Mouse (Mus musculus): ENCODE data around the gene Kcnd1.
A peak's percentile ranks its signal among the peaks of the same experiment; 100 is the strongest.

Kcnd1 gene

DNA sequence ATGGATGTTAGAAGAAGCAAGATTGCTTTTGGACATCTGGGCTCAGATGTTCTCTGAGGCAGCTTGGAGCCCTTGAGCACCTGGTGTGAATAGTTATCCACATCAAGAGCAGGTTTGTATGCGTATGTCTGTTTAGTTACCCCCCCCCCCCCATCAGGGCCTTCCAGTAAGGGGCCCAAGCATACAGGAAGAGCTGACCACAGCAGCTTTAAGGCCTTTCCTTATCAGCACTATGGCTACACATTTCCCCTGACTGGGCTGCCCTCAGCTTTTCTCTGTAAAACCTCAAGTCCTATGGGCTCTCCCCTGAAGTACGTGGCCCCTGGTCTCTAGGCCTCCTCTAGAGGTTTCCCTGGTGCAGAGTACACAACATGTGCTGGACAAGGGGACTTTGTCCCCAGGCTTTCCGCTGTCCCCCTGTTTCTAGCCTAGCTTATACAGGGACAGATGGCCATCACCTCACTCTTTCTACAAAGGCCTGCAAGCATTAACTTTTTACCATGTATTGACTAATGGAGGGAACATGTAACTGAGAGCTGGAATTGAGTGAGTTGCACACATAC lies 37.2 kb downstream of the Kcnd1 start:
- DNase-seq (ENCODE audit: low spot score), result no peak

DNA sequence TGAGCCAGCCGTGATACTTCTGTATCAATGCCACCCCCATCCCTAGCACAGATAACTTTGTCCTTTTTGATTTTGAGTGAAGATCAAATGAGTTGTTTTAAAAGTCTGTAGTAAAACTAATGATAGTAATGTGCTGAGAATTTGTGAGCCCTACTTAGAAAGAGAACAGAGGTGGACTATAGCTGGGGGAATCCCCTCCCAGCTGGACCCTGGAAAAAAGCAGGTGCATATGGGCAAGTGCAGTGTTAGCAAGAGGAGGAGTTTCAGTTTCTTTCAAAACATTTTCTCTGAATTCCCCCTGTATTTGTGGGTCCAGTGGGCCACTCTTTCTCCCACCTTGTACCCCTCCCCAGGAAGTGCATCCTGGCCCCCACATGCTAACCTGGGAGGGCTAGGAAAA lies 41.1 kb downstream of the Kcnd1 start:
- DNase-seq (ENCODE audit: low spot score), result no peak

- DNase-seq (ENCODE audit: low spot score), result no peak
Observed at GRCm38 (mm10) chrX:7864551-7864950, 42.5 kb downstream of the Kcnd1 start.

GRCm38 (mm10) chrX:7865343-7865742 lies 43.3 kb downstream of the Kcnd1 start:
- DNase-seq (ENCODE audit: low spot score), result no peak

DNA sequence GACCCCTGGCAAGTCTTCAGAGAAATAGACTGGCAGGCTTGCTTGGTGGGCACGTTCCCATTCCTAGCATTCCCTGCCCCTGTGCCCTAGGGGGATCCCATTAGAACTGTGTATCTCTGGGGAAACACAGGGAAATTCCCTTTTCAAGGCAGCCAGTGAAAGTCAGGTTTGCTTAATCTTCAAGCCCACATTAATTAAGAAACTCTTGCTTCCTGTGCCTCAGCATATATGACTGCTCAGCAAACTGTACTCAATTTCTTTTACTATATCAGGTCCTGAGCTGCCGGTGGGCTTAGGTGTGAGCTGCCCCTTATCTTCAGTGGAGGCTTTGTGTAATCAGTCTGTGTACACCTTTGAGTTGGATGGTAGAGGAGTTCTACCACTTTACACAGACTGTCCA lies 43.7 kb downstream of the Kcnd1 start:
- no peak for DNase-seq (ENCODE audit: low spot score)

- no peak for DNase-seq (ENCODE audit: low spot score)
Observed at GRCm38 (mm10) chrX:7867141-7867540, 45.1 kb downstream of the Kcnd1 start.

DNA sequence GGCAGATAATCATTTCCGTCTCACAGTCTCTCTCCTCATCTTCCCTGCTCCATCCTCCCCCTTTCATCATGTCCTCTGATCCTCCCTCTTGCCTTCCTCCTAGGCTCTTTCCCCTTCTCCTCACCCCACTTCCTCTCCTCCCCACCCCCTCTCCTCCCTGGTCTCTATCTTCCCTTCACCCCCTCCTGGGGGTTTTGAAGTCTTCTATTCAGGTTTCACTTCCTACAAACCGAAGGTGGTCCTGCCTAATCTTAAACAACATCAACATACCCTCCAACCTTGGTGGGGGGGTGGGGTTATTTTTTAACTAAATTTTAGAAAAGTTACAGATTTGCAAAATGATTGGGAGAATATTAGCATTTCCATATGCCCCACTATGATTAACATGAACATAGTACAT lies 46.4 kb downstream of the Kcnd1 start:
- DNase-seq (ENCODE audit: low spot score), result no peak

- DNase-seq (ENCODE audit: low spot score), result no peak
Observed at GRCm38 (mm10) chrX:7869826-7870225, 47.7 kb downstream of the Kcnd1 start.

DNA sequence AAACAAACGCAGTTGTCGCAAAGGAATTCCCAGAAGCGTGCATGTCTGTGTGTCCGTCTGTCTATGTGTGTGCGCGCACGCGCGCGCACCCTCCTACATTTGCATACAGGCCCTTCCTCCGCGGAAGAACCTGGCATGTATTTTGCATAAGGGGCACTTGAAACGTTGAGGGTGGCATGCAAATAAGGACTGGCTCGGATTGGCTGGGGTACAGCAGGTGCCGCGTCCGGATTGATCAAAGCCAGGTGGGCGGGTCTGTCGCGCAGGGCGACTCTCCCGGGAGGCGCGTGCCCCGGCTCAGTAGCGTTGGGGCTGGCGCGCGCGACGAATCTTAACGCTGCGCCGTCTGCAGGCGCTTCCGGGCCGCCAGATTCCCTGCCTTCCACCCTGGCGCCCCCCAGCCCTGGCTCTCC lies 55.9 kb downstream of the Kcnd1 start, which contains the start of gene Pim2:
Gene Pim2 (plus strand): TSS at position 256 of the 413 bp plus-strand sequence.
- DNase-seq (ENCODE audit: low spot score), result peak; percentile 81

DNA sequence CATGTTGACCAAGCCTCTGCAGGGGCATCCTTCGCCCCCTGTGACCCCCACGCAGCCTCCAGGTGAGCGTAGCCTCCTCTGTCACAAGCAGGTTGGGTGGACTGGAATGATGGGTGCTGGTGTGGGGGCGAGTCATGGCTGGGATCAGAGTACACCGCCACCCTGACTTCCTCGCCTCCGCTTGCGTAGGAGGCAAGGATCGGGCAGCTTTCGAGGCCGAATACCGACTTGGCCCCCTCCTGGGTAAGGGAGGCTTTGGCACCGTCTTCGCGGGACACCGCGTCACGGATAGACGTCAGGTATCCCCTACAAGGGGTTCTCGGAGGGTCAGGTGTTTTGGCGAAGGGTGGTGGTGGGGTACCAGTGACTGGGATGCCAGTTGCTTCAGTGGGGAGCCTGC lies 56.4 kb downstream of the Kcnd1 start:
- DNase-seq (ENCODE audit: low spot score), result no peak

DNA sequence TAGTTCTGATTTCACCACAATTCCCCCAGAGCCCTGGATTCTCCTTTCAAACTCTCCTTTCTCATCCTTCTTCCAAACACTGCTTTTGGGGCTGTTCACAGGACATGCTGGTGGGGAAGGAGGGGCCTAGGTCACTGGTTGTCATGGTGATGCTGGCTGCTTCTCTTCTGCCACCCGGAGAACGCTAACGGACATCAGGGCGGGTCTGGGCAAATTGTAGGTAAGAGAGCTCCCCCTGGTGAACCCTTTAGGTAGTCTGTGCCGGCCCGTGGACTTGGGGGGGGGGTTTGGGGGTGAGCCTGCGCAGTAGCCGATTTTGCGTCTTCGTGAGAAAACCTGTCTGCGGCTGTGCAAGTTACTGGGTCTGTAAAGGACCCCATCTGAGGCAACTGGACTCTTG lies 57.7 kb downstream of the Kcnd1 start:
- DNase-seq (ENCODE audit: low spot score), result peak; percentile 85

DNA sequence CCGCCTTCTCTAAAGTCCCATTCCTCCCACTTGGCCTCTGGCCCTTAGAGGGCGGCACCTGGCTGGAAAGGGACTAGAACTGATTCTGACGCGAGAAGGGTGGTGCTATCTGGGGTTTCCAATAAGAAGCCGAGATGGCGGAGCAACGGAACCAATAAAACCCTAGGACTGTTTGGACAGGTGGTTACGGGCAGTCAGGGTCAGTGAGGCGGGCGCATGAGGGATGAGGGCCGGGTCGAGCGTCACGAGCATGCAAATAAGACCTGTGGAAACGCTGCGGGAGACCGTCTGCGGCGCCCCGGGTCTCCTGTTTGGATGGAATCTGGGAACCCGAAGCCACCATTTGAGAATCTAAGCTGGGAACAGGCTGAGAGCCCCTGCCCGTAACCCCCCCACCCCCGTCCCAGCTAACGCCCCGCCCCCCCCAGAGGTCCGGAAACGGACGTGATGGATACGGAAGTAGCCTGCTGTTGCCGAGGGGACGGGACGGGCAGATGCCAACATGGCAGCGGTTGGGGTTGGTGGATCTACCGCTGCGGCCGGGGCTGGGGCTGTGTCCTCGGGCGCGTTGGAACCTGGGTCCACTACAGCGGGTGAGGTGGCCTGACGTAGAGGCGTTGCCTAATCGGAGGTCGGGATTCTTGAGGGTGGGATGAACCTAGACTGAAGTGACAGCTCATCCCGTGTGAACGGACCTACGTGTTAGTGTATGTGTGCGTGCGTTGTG lies 61.9 kb downstream of the Kcnd1 start, which contains the start of gene Slc35a2:
Gene Slc35a2 (plus strand): TSS at position 188 of the 727 bp plus-strand sequence.
- peak; percentile 91 for DNase-seq (ENCODE audit: low spot score)
